Mouse (Mus musculus) ES-Bruce4 (cell line): ENCODE data around the gene Bpifa6. TPM values are rescaled to one million over a fixed set of nuclear protein-coding genes. Genes with fewer than 3 reads are reported as not detected.
"Not testable (repeated sequence)": the region's sequence is repeated elsewhere in the genome, so short reads cannot be mapped to it uniquely, and the experiment has no call there.

ENCODE experiments used
- H3K27ac ChIP-seq: 2 replicates; pipeline ENCODE4 v1.5.1; 2012; ENCODE audit warnings: low read length, inconsistent platforms; ENCODE audit not compliant: insufficient read depth
- H3K27me3 ChIP-seq: 2 replicates; pipeline ENCODE4 v1.6.1; 2012; ENCODE audit warnings: mild to moderate bottlenecking, low read length, inconsistent platforms; ENCODE audit not compliant: control insufficient read depth, poor library complexity, insufficient read depth, severe bottlenecking
- H3K36me3 ChIP-seq: 2 replicates; pipeline ENCODE4 v1.6.1; 2012; ENCODE audit warnings: inconsistent platforms, mild to moderate bottlenecking, low read length, moderate library complexity; ENCODE audit not compliant: control insufficient read depth, poor library complexity, insufficient read depth, severe bottlenecking
- H3K4me1 ChIP-seq: one replicate; pipeline ENCODE4 v1.8.1; 2011; ENCODE audit warnings: low read length; ENCODE audit not compliant: control insufficient read depth, insufficient read depth
- H3K4me3 ChIP-seq: 2 replicates; pipeline ENCODE4 v1.5.1; 2011; ENCODE audit warnings: low read depth, mild to moderate bottlenecking, low read length
- H3K9ac ChIP-seq: 2 replicates; pipeline ENCODE4 v1.6.1; 2012; ENCODE audit warnings: low read depth, mild to moderate bottlenecking, inconsistent platforms; ENCODE audit not compliant: poor library complexity, severe bottlenecking
- H3K9me3 ChIP-seq: replicated peaks from 2 replicates; pipeline ENCODE4 v1.6.1; 2012; ENCODE audit warnings: mild to moderate bottlenecking, low read length, inconsistent platforms; ENCODE audit not compliant: control insufficient read depth, poor library complexity, insufficient read depth, severe bottlenecking
- CTCF ChIP-seq: IDR thresholded peaks from one replicate; pipeline ENCODE4 v1.8.1; 2011; ENCODE audit warnings: low read depth, low read length
- EP300 ChIP-seq: IDR thresholded peaks from 2 replicates; pipeline ENCODE4 v1.6.1; 2011; ENCODE audit warnings: low read depth, low read length; ENCODE audit not compliant: insufficient read depth
- POLR2A ChIP-seq: IDR thresholded peaks from one replicate; pipeline ENCODE4 v1.8.1; 2011; ENCODE audit warnings: low read length; ENCODE audit not compliant: insufficient read depth
- polyA plus RNA-seq: library from polyadenylated mRNA; stranded (reverse); fragments of >200 nt; gene quantifications from 2 replicates; pipeline ENCODE4 v1.2.4, GENCODE M21; 2011; ENCODE audit warnings: low read depth; ENCODE audit not compliant: missing spikeins, insufficient read depth, insufficient read length

The Bpifa6 gene
- polyA plus RNA-seq, 1 experiment = not detected

DNA sequence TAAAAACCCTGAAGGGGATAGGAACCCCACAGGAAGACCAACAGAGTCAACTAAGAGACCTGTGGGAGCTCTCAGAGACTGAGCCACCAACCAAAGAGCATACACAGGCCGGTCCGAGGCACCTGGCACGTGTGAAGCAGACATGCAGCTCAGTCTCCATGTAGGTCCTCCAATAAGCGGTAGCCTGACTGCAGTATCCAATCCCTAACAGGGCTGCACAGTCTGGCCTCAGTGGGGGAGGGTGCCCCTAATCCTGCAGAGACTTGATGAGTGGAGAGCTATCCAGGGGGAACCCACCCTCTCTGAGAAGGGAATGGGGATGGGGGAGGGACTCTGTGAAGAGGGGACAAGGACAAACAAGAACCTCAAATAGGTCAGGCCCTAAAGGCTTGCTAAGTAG, 31.0 kb downstream of the Bpifa6 start:
- no peak for TF ChIP-seq CTCF
- TF ChIP-seq POLR2A = no peak
- TF ChIP-seq EP300 = no peak
- H3K9ac ChIP-seq = no peak overlapping the region

DNA sequence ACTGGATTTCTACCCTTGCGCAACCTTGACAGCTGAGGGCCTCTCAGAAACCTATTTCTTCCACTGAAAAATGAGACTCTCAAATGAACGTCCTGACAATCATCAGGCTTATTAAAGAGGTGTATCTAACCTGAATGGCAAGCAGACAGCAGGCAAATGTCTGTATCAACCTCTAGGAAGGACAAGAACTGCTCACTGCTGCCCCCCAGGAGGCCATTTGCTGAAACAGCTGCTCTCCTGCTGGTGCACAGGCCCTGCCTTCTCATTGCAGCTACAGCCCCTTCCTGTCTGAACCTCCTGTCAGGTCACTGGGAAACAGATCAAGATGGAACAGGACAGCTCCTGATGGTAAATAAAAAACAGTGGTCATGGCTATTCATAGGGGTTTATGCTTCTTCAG, 31.6 kb downstream of the Bpifa6 start:
- Histone ChIP-seq H3K4me1 (no peaks in the 10 kb centered on the region), H3K9ac (no peak overlapping the region), H3K9me3 (no peaks in the 10 kb centered on the region), H3K27me3 (no peaks in the 10 kb centered on the region), H3K36me3 (no peaks in the 10 kb centered on the region), H3K27ac (no peak overlapping the region), H3K4me3 (no peak overlapping the region)
- TF ChIP-seq CTCF (no peak), POLR2A (no peak), EP300 (no peak)

More for the DNA sequence above, 31.0 kb downstream of the Bpifa6 start:
- no peaks in the 10 kb centered on the region for H3K9me3 ChIP-seq
- H3K36me3 ChIP-seq = no peaks in the 10 kb centered on the region
- no peaks in the 10 kb centered on the region for H3K27me3 ChIP-seq
- H3K4me1 ChIP-seq = no peaks in the 10 kb centered on the region
- H3K27ac ChIP-seq = no peak overlapping the region
- no peak overlapping the region for H3K4me3 ChIP-seq

DNA sequence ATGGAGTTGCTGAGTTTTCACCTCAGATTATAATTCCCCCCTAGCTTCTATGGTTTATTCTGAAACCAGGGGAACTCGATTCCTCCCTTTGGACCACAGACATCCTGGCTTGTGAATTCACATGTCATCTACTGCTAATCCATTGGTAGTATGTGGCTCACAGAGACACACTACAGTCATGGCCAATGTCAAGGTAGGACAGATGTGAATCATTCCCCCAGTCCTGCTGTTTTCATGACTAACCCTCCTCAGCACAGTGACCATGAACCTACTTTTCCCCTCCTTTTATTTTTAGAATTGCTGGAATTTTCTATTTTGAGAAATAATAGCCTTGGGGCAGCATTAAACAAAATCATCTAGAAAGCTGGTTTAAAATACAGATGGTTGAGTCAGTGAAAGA, 32.6 kb downstream of the Bpifa6 start:
- no peak overlapping the region for H3K27ac ChIP-seq
- no peaks in the 10 kb centered on the region for H3K27me3 ChIP-seq
- no peak overlapping the region for H3K9ac ChIP-seq
- no peak overlapping the region for H3K4me3 ChIP-seq
- H3K4me1 ChIP-seq = no peaks in the 10 kb centered on the region
- no peak for TF ChIP-seq POLR2A
- TF ChIP-seq CTCF = no peak
- TF ChIP-seq EP300 = no peak
- no peaks in the 10 kb centered on the region for H3K36me3 ChIP-seq
- no peaks in the 10 kb centered on the region for H3K9me3 ChIP-seq

DNA sequence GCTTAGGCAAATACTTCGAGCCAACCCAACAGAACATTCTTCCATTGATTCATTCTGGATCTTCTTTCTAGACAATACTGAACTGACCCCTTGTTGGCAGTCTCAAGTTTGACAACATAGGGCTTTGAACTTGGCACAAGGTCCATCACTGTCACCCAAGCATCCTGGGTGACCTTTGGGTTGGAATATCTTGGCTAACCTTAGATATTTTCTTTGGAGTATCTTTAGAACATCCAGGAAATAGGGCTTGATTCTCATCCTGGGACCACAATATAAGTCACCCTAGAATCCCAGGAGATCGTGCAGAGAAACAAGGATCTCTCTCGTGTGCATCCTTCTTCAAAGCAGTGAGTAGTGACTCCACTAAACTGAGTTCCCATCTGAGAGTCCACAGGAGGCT, 33.2 kb downstream of the Bpifa6 start, which contains the start of gene Bpifa2:
TSS of gene Bpifa2 (plus strand) at position 301 of the 400 bp plus-strand sequence.
- no peak within 1 kb of the TSS for H3K4me3 ChIP-seq
- no peaks in the 10 kb centered on the region for H3K36me3 ChIP-seq
- H3K9ac ChIP-seq = no peak within 1 kb of the TSS
- H3K9me3 ChIP-seq = no peaks in the 10 kb centered on the region
- H3K27me3 ChIP-seq = no peaks in the 10 kb centered on the region
- H3K4me1 ChIP-seq = no peaks in the 10 kb centered on the region
- no peak for TF ChIP-seq EP300
- no peak for TF ChIP-seq CTCF
- TF ChIP-seq POLR2A = no peak
- no peak within 1 kb of the TSS for H3K27ac ChIP-seq

DNA sequence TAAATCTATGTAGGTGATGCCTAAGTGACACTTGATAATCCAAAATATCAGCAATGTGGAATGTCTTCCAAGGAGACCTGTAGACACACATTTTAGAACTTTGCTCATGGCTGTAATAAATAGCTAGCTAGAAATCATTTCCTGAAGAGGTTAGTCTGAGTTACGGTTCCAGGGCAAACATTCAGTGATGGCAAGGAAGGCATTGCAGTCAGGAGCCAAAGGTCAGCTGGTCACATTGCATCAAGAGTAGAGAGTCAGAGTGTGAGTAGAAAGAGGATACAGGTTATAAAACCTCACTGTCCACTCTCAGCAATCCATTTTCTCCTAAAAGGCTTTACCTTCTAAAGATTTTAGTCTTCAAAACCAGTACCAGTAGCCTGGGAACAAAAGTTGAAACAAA, 43.2 kb downstream of the Bpifa6 start:
- Histone ChIP-seq H3K9ac (no peak overlapping the region), H3K9me3 (no peaks in the 10 kb centered on the region), H3K27ac (no peak overlapping the region), H3K27me3 (no peaks in the 10 kb centered on the region), H3K36me3 (no peaks in the 10 kb centered on the region), H3K4me3 (no peak overlapping the region), H3K4me1 (no peaks in the 10 kb centered on the region)
- no peak for TF ChIP-seq EP300
- no peak for TF ChIP-seq CTCF
- no peak for TF ChIP-seq POLR2A

DNA sequence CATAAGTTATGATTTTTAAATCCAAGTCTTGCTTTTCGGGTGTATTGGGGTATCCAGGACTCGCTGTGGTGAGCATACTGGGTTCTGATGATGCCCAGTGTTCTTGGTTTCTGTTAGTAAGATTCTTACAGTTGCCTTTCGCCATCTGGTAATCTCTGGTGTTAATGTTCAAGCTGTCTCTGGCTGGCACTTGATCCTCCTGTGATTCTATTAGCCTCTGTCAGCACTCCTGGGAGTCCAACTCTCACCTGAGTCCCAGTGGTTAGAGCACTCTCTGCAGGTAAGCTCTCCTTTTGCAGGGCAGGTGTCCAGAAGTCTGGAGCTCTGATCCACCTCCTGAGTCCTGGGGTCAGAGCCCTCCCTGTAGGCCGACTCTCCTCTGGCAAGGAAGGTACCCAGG, 49.9 kb downstream of the Bpifa6 start:
- H3K27me3 ChIP-seq, H3K4me1 ChIP-seq, H3K9me3 ChIP-seq, H3K4me3 ChIP-seq, H3K27ac ChIP-seq, H3K36me3 ChIP-seq, H3K9ac ChIP-seq: not testable (repeated sequence)

DNA sequence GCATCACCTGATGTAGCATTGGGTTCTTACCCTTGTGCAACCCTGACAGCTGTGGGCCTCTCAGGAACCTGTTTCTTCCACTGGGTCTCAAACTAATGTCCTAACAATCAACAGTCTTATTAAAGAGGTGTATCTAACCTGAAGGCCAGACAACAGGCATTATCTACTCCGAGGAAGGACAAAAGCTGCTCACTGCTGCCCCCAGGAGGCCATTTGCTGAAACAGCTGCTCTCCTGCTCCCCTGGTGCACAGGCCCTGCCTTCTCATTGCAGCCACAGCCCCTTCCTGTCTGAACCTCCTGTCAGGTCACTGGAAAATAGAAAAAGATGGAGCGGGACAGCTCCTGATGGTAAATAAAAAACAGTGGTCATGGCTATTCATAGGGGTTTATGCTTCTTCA, 64.2 kb downstream of the Bpifa6 start:
- H3K4me3 ChIP-seq = no peak overlapping the region
- no peaks in the 10 kb centered on the region for H3K27me3 ChIP-seq
- TF ChIP-seq CTCF = peak; percentile 56
- TF ChIP-seq POLR2A = no peak
- no peak overlapping the region for H3K27ac ChIP-seq
- H3K9me3 ChIP-seq = no peaks in the 10 kb centered on the region
- H3K9ac ChIP-seq = no peak overlapping the region
- no peaks in the 10 kb centered on the region for H3K4me1 ChIP-seq
- H3K36me3 ChIP-seq = no peaks in the 10 kb centered on the region
